Mouse (Mus musculus) 3T3-L1 (cell line): ENCODE results near the gene 2310007B03Rik.
"Not testable (repeated sequence)": the region's sequence is repeated elsewhere in the genome, so short reads cannot be mapped to it uniquely, and the experiment has no call there.

Experiments
- DNase-seq: peaks from one replicate; pipeline ENCODE4 v3.0.0-alpha.2; 2015; ENCODE audit warnings: low read depth, low spot score

The 2310007B03Rik gene

DNA sequence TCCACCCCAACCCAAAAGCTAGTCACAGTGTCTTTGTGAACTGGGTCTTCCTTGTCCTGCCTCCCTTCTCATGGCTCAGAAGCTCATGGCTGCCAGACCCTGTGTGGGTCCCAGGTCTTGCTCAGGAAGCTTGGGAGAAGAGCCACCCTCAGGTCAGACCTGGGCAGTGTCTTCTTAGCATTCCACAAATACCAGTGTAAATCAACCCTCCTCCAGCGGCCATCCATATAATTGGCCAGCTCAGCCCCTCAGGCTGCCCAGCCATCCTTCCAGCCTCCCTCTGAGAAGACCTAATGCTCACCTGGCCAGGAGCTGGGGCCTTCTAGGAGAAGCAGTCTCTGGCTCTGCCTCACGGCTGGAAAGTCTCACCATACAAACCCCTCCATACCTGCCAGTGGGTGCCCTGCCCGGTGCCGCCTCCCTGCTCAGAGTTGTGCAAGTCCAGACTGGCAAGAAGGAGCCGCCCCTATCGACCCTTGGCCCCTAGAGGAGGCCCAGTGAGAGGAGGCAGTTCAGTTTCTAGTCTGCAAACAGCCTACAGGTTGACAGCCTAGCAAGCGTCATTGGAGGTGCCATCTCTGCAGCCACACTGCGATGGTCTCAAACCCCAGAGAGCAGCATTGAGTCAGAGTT is at the start of gene 2310007B03Rik:
Gene 2310007B03Rik, minus strand, starts transcription at position 448 of the 633 bp plus-strand sequence.
- no peak for DNase-seq

DNA sequence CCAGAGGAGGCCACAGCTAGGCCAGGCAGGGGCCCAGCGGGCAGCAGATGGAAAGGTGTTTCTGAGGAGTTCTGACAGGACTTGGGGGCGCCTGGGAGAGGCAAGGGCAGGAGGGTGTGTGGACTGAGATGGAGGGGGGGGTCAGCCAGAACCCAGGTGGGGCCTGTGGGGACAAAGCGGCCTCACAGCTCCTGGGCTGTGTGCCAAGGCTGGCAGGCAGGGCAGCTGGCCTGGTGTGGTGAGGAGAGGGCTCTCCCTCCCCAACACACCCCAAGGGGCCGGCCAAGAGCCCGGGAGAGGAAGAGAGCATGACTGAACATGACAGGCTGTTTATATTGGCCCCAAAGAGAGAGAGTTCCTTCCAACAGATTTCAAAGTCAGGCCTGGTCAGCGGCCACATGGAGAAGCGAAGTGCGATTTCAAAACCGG is 49.5 kb upstream of the 2310007B03Rik start:
- DNase-seq: peak; percentile 88

DNA sequence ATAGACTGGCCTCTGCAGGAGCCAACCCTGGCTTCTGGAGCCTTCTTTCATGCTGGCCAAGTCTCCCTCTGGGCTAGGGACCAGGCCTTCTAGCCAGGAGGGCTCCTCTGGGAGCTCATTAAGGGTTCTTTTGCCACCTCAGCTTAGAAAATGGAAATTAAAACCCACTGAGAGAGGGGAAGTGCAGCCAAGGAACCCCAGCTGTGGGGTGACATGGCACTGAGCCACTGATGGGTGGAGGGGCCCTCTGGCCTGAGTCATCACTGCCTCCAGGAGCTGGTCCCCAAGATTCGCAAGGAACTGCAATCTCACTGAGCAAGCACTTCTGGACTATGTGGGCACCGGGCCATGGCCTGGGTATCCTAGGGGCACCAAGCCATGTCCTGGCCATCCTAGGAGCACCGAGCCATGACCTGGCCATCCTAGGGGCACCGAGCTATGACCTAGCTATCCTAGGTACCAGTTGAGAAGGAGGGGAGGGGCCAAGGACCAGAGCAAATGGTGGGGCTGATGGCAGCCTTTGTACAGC is 46.9 kb upstream of the 2310007B03Rik start:
- DNase-seq: no peak

DNA sequence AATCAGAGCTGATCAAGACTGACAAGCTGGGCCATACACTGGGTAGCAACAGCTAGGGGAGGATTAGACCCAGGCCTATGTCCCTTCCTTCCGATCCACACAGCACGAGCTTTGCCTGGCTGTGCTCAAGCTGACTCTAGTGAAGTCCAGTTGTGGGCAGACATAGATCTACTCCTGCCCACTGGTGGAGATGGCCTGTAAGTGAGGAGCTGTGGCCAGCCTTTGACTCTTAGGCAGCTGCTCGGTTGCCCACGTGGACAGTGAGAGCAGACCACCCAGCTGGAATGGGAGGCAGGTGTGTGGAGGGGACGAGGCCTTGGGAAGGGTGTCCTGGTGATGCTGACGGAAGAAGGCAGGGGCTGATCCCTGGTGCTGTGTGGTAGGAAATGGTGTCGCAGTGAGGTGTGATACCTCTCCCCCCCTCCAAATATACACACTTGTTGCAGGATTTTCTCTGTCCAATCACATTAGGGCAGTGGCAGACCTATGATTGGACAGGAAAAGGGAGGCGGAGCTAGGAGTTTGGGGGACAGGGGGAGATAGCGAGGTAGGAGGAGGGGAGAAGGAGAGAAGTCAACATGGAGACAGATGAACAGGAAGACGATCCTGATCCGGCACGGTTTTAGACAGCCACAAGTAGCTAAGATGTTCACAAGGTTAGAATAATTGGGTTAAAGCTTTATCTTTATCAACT is 45.7 kb upstream of the 2310007B03Rik start:
- no peak for DNase-seq

DNA sequence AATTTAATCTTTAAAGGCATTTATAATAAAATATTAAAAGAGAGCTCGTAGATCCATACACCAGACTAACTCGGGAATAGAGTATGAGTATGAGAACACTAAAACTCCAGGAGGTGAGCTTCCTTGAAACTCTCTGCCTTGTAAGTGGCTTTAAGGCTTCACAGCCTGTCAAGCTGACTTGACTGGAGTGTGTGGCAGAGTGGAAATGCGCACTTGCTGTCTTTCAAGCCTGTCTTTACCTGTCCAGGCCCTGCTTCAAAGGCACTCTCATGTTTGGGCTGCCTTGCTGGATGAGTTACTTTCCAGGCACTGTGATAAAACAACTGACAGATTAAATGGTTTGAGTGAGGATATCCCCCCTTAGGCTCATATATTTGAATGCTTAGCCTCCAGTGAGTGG is 37.2 kb upstream of the 2310007B03Rik start:
- DNase-seq: no peak

DNA sequence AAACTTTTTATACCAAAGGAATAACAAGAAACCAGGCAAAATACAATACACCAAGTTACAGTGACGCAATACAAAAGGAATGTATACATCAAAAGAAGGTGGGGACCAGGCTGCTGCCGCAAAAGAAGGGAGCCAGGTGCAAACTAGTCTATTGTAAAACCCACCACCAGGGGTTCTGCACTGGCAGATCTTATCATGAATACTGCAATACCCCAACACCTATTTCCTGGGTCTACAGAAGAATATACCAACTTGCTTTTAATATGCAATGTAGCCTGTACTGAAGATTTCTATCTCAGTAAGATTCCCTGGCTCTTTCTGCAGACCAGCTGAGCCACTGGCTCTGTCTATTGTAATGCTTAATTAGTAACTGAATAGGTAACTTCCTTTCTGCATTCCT is 36.7 kb upstream of the 2310007B03Rik start:
- DNase-seq: not testable (repeated sequence)

DNA sequence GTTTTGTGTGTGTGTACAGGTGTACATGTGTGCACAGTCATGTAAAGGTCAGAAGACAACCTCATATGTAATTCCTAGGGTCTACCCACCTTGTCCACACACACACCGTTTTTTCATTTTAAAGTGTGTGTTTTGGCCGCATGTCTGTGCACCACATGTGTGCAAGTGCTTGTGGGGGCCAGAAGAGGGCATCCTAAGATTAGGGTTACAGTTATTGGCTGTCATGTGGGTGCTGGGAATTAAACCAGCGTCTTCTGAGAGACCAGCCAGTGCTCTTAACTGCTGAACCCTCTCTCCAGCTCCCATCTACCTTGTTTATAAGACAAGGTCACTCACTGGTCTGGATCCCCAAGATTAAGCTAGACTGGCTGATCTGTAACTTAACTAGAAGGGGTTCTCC is 34.2 kb upstream of the 2310007B03Rik start:
- no peak for DNase-seq

DNA sequence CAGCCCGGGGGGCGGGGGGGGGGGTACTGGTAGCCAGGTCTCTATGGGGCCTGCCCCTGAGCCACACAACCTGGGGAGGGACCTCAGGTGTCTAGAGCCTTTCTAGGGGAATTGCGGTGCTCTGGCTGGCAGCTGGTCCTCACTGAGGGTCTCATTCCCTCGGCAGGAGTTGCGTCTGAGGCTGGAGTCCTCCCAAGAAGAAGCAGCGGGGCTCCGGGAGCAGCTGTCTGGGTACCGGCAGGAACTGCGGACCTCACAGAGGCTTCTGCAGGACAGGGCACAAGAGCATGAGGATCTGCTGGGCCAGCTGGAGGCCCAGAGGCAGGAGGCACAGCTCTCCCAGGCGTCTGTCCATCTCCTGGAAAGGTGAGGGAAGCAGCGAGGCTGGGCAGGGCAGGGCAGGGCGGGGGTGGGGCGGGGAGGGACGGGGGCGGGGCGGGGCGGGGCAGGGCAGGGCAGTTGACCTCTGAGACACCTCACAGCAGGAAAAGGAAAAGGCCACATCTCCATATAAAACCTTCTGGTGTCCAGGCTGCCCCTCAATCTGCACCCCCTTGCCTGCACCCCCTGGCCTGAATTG is 30.1 kb upstream of the 2310007B03Rik start:
- DNase-seq: no peak

DNA sequence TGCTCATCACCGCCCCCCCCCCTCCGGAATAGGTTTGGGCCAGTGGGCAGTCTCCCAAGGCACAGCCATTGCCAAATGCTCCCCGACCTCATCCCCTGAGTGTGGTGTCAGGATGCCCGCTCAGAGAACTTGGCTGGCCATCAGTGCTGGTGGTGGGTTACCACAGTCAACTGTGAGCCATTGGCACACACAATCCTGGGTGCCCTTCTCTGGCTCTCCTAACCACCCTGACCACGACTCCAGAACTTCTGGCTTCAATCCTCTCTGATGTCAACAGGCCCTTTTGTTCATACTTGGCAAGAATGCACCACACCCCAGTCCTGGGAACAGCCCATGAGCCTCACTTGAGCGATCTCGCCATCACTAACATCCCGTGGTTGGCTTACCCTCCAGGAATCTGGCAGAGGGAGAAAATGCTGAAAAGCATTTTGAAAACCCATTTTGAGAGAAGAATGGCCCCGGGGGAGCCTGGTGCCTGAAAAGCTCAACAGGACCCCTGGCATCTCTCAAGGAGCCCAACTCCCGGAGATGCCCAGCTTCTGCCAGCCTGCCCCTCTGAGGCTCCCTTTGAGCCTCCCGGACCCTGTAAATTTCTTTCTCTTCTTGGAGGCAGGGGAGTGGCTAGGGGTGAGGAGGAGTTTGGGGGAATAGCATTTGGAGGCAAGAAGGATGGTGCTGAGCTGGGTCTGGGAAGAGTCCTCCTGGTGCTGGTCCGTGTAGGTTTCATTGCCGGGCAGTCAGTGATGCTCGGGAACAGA is 23.5 kb upstream of the 2310007B03Rik start:
- DNase-seq: peak; percentile 93

DNA sequence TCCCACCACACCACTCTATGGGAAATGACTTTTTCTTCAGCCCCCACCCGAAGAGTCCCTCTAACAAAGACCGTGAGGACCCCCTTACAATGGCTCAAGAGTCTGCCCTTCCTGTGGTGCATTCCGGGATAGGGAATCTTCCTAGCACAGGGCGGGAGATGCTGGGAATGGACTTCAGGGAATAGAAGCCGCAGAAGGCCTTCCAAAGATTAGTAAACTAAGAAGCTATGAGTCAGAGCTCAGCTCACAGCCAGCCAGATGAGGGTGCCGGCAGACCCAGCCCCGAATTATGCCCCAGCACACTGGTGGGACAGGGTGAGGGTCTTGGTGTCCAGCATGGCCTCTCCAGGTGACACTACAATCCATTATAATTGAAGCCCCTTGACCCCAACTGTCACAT is 21.5 kb upstream of the 2310007B03Rik start:
- DNase-seq: no peak

DNA sequence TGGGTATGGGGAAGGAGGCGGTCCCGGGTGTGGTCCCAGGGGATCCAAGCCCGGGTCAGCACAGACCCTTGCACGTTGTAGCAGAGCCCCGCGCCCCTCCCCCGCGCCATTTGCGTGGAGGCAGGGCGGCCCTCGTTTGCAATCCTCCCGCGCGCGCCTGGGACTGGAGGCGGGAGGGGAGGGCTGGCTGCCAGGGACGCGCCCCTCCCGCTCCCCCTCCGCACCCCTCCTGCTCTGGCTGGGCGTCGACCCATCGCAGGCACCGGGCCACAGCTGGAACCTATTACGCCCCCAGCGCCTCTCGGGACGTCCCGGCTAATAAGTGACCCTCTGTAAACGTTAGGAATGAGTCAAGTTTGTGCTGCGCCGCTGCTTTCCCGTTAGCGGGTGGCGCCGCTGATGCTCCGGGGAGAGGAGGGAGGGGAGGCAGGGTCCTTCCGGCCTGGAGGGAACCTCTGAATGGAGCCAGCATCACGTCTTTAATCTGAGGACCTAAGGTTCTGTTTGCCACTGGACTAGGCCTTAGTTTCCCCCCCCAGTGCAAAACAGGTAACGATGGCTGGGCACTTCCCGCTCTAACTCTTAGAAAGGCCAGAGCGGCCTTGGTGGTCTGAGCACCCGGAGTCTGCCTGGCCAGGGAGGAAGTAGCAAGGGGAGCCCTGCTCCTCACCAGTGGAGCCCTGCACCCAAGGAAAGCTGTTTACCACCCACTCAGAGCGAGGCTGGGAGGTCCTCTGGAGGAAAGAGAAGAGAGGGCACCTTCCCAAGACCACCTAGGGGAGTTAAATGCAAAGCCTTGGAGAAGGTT is 16.0 kb upstream of the 2310007B03Rik start:
- DNase-seq: peak; percentile 71

DNA sequence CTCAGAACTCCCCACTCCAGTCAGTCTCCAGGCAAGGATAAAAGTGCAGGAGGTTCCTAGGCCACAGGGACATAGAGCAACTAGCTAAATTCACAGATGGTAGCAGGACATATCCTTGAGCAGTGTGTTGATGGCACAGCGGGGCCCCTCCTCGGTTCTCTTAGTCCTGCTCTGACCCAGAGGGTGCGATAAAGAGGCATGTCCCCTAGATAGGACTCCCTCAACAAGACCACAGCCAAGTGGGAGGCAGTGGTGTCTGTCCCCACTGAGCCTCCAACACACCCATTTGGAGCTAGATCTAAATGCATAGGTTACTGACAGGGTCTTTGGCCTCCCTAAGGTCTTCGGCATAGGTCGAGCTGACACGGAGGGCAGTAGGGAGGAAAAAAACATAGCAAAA is 15.1 kb upstream of the 2310007B03Rik start:
- DNase-seq: no peak

DNA sequence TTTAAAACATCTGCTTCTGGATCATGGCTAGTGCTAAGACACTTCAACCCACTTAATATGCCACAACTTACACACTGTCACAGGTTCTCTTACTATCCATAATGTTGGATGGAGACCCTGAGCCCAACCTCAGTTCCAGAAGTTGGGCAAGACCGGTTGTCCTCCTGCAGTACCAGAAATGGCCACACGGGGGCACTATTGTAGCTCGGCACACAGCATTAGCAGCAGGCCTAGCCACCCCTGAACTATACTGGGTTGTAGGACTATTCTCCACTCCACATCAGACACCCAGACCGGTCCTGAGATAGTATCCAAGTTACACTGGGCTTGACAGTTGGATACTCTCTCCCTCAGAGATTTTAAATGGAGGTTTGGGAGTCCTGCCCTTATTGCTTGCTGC is 13.7 kb upstream of the 2310007B03Rik start:
- peak; percentile 96 for DNase-seq

DNA sequence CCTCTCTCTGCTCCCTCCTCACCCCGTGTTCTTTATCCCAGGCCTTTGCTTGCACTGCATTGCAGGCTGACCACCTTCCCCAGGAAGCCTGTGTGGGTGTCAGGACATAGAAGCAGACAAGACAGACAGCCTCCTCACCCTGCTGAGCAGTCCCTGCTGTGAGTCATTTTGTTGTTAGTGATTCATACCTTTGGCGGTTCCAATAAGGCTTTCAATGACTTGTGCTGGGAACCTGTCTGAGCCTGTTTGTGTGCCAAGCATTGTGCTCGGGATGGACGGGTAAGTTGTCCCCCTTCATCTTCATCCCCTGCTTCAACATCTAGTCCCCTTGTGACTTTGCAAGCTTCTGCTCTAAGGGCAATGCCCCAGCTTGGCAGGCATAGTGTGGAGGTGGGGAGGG is 12.9 kb upstream of the 2310007B03Rik start:
- peak; percentile 86 for DNase-seq

DNA sequence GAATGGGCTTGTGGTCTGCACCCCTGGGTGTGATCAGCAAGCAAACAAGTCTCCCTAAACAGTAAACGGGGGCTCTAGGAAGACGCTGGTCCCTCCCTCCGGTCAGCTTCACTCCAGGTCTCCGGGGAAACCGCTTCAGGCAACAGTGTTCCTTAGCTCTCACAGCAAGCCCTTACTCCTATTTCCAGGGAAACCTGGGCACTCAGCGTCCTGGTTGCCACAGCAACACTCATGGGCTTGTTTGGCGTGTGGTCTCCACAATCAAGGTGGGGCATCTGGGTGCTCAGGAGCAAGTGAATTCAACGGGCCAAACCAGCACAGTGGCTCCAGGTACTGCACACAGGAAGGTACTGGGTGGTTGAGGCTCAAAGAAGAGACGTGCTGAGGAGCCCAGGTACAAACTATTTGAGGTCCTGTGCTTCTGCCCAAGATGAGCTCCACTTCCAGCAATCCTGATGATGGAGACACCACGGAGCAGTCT is 7.6 kb upstream of the 2310007B03Rik start, which contains the start of gene Crocc2:
Gene Crocc2, plus strand, starts transcription at position 431 of the 481 bp plus-strand sequence.
- no peak for DNase-seq

DNA sequence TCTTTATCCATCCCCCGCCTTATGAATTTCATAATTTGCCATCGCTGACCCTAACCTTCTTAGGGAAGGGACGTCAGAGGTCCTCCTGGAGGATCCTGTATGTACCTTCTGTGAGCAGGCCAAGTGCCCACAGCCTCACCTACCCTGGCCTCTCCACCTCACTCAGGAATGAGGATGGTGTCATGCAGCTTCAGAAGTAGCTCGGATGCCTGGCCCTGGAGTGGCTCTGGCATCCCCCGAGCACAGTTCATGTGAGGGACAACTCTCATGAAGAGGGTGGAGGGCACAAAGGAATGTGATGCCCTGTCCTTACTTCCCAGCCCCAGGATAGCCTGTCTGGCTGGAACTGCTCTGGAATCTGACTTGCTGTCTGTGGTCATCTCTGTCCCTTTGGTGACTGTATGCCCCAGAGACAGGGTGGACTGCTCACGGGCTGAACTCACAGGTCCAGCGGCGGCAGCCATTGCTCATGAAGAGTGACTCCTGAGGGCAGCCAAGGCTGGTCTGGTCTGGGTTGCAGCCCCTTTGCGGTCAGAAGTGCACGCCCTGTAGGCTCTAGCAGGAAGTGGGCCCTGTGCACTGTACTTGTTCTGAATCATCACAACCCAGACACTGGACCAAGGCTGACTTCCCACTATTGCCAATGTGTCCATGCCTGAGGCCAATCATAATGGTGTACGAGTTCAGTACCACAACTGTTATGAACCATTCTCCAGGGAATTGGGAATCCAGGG is 5.8 kb upstream of the 2310007B03Rik start:
- peak; percentile 89 for DNase-seq

DNA sequence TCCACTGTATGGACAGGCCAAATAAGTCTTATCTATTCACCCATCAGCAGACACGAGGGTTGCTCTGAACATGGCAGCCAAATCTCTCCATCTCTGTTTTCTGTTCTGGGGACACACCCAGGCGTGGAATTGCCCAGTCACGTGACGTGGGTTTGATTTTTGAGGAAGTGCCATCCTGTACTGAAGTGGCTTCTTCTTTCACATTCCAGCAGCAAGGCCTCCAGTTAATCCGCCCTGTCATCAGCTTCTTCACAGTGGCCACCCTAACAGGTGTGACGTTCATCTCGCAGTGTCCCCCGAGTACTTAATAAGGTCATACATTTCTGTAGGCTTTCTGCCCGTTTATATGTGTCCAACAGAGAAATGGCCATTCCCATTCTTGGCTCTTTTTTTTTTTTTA is 4.7 kb upstream of the 2310007B03Rik start:
- peak; percentile 53 for DNase-seq

DNA sequence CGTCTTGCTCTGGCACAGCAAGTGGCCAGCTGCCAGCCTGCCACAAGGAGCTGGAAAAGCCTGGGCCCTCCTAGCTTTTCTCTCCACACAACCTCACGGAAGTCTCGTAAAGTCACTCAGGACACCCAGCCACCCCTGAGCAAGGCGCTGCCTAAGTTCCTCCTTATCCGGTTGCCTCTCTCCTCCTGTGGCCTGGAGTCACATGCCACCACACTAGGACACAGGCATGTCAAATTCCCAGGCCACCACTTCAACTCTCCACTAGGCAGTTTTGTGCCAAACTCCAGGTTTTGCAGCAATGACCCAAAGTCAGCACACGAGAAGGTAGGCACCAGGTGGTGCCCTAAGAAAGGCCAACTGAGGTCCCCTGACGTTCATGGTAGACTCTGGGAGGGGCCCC is 1.8 kb upstream of the 2310007B03Rik start:
- no peak for DNase-seq

DNA sequence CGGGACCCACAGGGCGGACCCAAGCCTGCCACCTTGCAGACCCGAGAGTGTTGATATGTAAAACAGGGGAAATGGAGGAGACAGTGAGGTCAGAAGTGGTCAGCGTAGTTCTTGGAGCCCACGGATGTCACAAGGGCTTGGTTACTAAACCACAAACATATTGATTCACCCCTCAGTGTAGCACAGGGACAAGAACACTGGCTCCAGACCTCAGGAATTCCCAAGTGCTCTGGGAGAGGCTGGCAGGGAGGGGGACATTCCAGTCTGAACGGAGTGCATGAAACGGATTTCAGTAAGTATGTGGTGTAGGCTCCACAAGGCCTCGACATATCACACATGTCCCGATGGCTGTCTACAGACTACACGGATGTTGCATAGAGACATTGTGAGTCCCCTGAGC is 1.2 kb upstream of the 2310007B03Rik start:
- DNase-seq: peak; percentile 48

DNA sequence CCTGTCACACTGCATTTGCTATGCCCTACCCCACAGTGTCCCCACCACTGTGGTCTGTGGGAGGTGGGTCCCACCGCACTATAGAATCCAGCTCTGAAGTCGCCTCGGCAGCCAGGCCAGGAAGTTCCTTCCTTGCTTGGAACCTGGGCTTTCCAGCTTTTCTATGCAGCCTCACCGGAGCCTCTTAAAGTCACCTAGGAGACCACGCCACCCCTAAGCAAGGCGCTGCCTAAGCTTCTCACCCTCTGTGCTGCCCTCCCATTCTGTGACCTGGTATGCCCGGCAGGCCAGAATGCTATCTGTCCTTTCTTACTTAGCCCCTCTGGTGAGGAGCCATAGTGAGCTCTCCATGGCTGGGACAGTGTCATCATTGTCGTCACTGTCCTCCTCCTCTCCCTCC is 602 bp upstream of the 2310007B03Rik start:
- no peak for DNase-seq
